Mouse (Mus musculus) midbrain, embryonic 16.5 days (tissue): ENCODE measurements around the gene H2-M5. TPM values are rescaled to one million over a fixed set of nuclear protein-coding genes. Genes with fewer than 3 reads are reported as not detected.

Source experiments
- ATAC-seq: fragments of 200-750 bp; cut with Nextera tagmentation; 2 replicates; pipeline ENCODE4 v1.8.0; 2017; ENCODE audit warnings: moderate TSS enrichment
- H3K27ac ChIP-seq: fragments of 300-500 bp; sonication (generic); 2 replicates; pipeline ENCODE4 v1.5.1; 2014; ENCODE audit warnings: mild to moderate bottlenecking, low read length, mixed read lengths
- H3K27me3 ChIP-seq: fragments of 300-500 bp; sonication (generic); 2 replicates; pipeline ENCODE4 v1.6.1; 2014; ENCODE audit warnings: low read depth, low read length, mixed read lengths; ENCODE audit not compliant: control insufficient read depth, insufficient read depth
- H3K36me3 ChIP-seq: fragments of 300-500 bp; sonication (generic); 2 replicates; pipeline ENCODE4 v1.6.1; 2014; ENCODE audit warnings: mild to moderate bottlenecking, low read length, moderate library complexity, mixed read lengths; ENCODE audit not compliant: control insufficient read depth, insufficient read depth
- H3K4me1 ChIP-seq: fragments of 300-500 bp; sonication (generic); 2 replicates; pipeline ENCODE4 v1.6.1; 2014; ENCODE audit warnings: mild to moderate bottlenecking, low read length, mixed read lengths; ENCODE audit not compliant: control insufficient read depth, insufficient read depth
- H3K4me2 ChIP-seq: fragments of 300-500 bp; sonication (generic); 2 replicates; pipeline ENCODE4 v1.6.1; 2014; ENCODE audit warnings: mild to moderate bottlenecking, low read length, mixed read lengths
- H3K4me3 ChIP-seq: fragments of 300-500 bp; sonication (generic); 2 replicates; pipeline ENCODE4 v1.5.1; 2014; ENCODE audit warnings: low read depth, mild to moderate bottlenecking, low read length, moderate library complexity, mixed read lengths
- H3K9ac ChIP-seq: fragments of 300-500 bp; sonication (generic); 2 replicates; pipeline ENCODE4 v1.6.1; 2014; ENCODE audit warnings: low read depth, low read length, mixed read lengths
- H3K9me3 ChIP-seq: fragments of 300-500 bp; sonication (generic); replicated peaks from 2 replicates; pipeline ENCODE4 v1.6.1; 2014; ENCODE audit warnings: mild to moderate bottlenecking, low read length, mixed read lengths; ENCODE audit not compliant: control insufficient read depth, poor library complexity, severe bottlenecking
- WGBS: fragments of 180-500 bp; shearing (Covaris S2); extraction: QIAGEN DNeasy Blood & Tissue Kit; methylation state at CpG from one replicate; pipeline ENCODE4 v1.1.7; 2014; 5-methylcytosine and 5-hydroxymethylcytosine counted together
- polyA plus RNA-seq: library from polyadenylated mRNA; unstranded; fragments of >200 nt; fragmentation: Nextera tagmentation; extraction: Ambion mirVana; gene quantifications from 2 replicates; pipeline ENCODE4 v1.2.1, GENCODE M21; 2015

Gene H2-M5
- polyA plus RNA-seq, 1 experiment from 2014 or later, result 2.9 TPM

DNA sequence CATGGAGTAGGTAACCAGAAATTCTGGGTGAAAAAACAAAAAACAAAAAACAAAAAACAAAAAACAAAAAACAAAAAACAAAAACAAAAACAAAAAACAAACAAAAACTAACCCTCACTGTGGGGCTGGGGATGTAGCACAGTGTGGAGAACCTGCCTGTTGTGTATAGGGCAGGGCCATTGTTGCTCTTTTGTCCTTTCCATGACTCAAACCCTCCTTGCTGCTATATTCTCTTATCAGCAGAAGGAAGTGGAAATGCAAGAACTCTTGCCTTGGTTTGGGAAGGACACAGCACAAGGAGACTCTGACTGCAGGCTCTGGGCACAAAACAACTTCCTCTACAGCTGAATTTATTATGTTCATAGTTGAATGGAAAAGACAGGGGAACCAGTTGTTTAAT lies 27.0 kb upstream of the H2-M5 start:
- no peak overlapping the region for H3K27ac ChIP-seq
- no peak for ATAC-seq
- H3K27me3 ChIP-seq, result no peaks in the 10 kb centered on the region
- peaks cover 6% of the 10 kb centered on the region; the same call in 1 of the 2 replicates for H3K4me1 ChIP-seq
- H3K9ac ChIP-seq, result no peak overlapping the region
- H3K4me2 ChIP-seq, result no peak overlapping the region
- H3K36me3 ChIP-seq, result peaks cover 7% of the 10 kb centered on the region; the same call in 1 of the 2 replicates
- no peak overlapping the region for H3K4me3 ChIP-seq
- no peaks in the 10 kb centered on the region for H3K9me3 ChIP-seq

DNA sequence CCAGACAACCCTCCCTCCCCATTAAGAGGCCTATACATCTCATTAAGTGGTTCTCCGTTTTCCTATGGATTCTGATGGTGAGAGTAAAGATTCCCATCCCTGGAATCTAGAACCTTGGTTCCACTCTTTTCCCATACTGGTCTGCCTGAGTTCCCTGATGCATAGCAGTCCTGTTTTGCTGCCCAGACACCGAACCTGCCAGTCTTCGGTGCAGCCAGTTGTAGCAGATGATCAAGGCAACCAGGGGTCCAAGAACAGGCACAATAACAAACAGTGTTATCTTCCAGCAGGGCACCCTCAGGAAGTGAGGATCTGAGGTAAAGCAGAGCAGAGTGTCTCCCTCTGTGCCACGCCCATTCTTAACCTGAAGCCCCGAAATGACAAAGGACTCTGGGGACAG lies 22.8 kb upstream of the H2-M5 start:
- Histone ChIP-seq H3K9ac (no peak overlapping the region), H3K27me3 (no peaks in the 10 kb centered on the region), H3K36me3 (peaks cover 36% of the 10 kb centered on the region), H3K4me2 (no peak overlapping the region), H3K27ac (no peak overlapping the region), H3K4me1 (peaks cover 9% of the 10 kb centered on the region; the same call in 1 of the 2 replicates), H3K4me3 (no peak overlapping the region), H3K9me3 (no peaks in the 10 kb centered on the region)
- WGBS, result 81% methylated on average over 5 of the region's 5 CpGs
- ATAC-seq, result no peak

DNA sequence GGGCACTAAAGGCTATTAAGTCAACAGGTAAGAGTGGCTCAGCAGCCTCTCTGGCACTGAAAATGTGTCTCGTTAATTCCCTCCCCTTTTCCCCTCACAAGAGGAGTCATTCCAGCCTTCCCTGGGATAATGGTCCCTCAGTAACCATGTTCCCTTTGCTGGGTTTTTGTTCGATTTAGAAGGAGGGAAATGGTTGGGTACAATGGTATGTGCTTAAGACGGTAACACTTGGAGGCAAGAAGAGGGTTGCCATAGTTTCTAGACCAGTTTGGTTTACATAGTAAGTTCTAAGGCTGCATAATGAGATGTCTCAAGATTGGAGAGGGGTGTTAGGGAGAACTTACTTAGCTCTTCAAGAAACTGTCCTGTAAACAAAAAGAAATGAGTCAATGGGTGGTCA lies 22.4 kb upstream of the H2-M5 start:
- H3K36me3 ChIP-seq, result peaks cover 38% of the 10 kb centered on the region
- H3K27ac ChIP-seq, result no peak overlapping the region
- no peaks in the 10 kb centered on the region for H3K9me3 ChIP-seq
- no peak overlapping the region for H3K4me2 ChIP-seq
- 82% methylated on average over 3 of the region's 3 CpGs for WGBS
- H3K27me3 ChIP-seq, result no peaks in the 10 kb centered on the region
- no peak overlapping the region for H3K9ac ChIP-seq
- peaks cover 9% of the 10 kb centered on the region; the same call in 1 of the 2 replicates for H3K4me1 ChIP-seq
- H3K4me3 ChIP-seq, result no peak overlapping the region
- no peak for ATAC-seq

GRCm38 (mm10) chr17:37009460-37010042 lies 20.2 kb upstream of the H2-M5 start:
- Histone ChIP-seq H3K9ac (no peak overlapping the region), H3K9me3 (no peaks in the 10 kb centered on the region), H3K4me2 (no peak overlapping the region), H3K36me3 (peaks cover 51% of the 10 kb centered on the region), H3K27me3 (no peaks in the 10 kb centered on the region), H3K4me3 (no peak overlapping the region), H3K4me1 (peaks cover 21% of the 10 kb centered on the region), H3K27ac (no peak overlapping the region)
- WGBS, result 96% methylated on average over 17 of the region's 17 CpGs
- ATAC-seq, result no peak

DNA sequence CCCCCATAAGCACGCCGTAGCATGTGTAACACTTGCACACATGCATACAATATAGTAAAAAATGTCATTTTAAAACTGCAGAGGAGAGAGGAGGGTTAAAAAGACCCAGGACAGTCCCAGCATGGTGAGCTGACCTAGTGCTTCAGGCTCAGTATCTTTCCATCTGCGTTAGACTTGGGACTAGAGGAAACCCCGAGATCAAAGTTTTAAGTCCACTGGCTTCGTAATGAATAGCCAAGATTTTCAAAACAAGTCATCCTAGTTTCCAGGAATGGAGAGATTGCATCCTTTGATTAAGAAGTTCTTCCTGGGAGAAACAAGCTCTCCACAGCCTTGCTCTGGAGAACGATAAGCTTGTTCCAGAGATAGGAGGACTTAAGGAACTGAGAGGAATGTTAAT lies 18.8 kb upstream of the H2-M5 start:
- ATAC-seq, result no peak
- no peak overlapping the region for H3K27ac ChIP-seq
- no peaks in the 10 kb centered on the region for H3K27me3 ChIP-seq
- 93% methylated on average over 6 of the region's 6 CpGs for WGBS
- H3K4me3 ChIP-seq, result no peak overlapping the region
- H3K4me1 ChIP-seq, result peaks cover 30% of the 10 kb centered on the region
- H3K9me3 ChIP-seq, result no peaks in the 10 kb centered on the region
- H3K4me2 ChIP-seq, result no peak overlapping the region
- no peak overlapping the region for H3K9ac ChIP-seq
- H3K36me3 ChIP-seq, result peaks cover 48% of the 10 kb centered on the region

- Histone ChIP-seq H3K4me2 (peak overlapping the region; percentile 70), H3K9me3 (no peaks in the 10 kb centered on the region), H3K9ac (peak overlapping the region; percentile 99), H3K4me1 (peaks cover 23% of the 10 kb centered on the region), H3K27ac (peak overlapping the region; percentile 96), H3K36me3 (peaks cover 23% of the 10 kb centered on the region), H3K27me3 (no peaks in the 10 kb centered on the region), H3K4me3 (peak overlapping the region; percentile 77)
- WGBS, result 12% methylated on average over 4 of the region's 4 CpGs
- ATAC-seq, result peak; percentile 49
Observed at GRCm38 (mm10) chr17:37003366-37003765, 14.0 kb upstream of the H2-M5 start.

- H3K36me3 ChIP-seq, result peaks cover 19% of the 10 kb centered on the region
- peaks cover 23% of the 10 kb centered on the region for H3K4me1 ChIP-seq
- peak overlapping the region; percentile 77 for H3K4me3 ChIP-seq
- H3K27ac ChIP-seq, result peak overlapping the region; percentile 96
- peak; percentile 86 for ATAC-seq
- under 1% methylated on average over 49 of the region's 49 CpGs for WGBS
- H3K27me3 ChIP-seq, result no peaks in the 10 kb centered on the region
- H3K4me2 ChIP-seq, result peak overlapping the region; percentile 70
- no peaks in the 10 kb centered on the region for H3K9me3 ChIP-seq
- H3K9ac ChIP-seq, result peak overlapping the region; percentile 99
Observed at GRCm38 (mm10) chr17:37002364-37003330, 13.3 kb upstream of the H2-M5 start.

- Histone ChIP-seq H3K4me2 (peak within 1 kb of the TSS; percentile 70), H3K4me3 (peak within 1 kb of the TSS; percentile 77), H3K36me3 (peaks cover 7% of the 10 kb centered on the region), H3K27me3 (no peaks in the 10 kb centered on the region), H3K27ac (peak within 1 kb of the TSS; percentile 58), H3K9ac (no peak within 1 kb of the TSS), H3K4me1 (peaks cover 19% of the 10 kb centered on the region), H3K9me3 (no peaks in the 10 kb centered on the region)
- no peak for ATAC-seq
- WGBS, result 97% methylated on average over 7 of the region's 7 CpGs
Observed at GRCm38 (mm10) chr17:37000863-37001262, 11.5 kb upstream of the H2-M5 start, which contains the start of gene Zfp57. Zfp57 (plus strand) TSS chr17:37001163.

DNA sequence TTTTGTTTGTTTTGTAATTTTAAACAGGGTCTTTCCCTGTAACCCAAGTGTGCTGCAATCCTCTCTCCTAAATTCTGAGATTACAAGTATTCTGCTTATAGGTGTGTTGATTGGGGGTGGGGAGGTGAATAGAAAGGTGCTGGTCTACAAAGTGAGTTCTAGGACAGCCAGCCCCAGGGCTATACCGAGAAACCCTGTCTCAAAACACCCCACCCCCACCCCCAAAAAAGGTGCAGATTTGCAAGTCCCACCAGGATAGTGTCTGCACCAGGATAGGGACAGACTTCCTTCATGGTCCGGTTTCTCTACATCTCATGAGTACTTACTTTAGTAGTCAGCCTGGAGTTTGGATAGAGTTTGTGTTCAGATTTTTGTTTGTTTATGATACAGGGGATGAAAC lies 9.1 kb upstream of the H2-M5 start:
- H3K4me1 ChIP-seq, result peaks cover 2% of the 10 kb centered on the region; the same call in 1 of the 2 replicates
- no peak overlapping the region for H3K4me3 ChIP-seq
- no peak overlapping the region for H3K4me2 ChIP-seq
- no peak for ATAC-seq
- no peaks in the 10 kb centered on the region for H3K36me3 ChIP-seq
- H3K9ac ChIP-seq, result no peak overlapping the region
- no peaks in the 10 kb centered on the region for H3K27me3 ChIP-seq
- WGBS, result 71% methylated on average over 2 of the region's 2 CpGs
- H3K27ac ChIP-seq, result no peak overlapping the region
- H3K9me3 ChIP-seq, result no peaks in the 10 kb centered on the region
